Mouse (Mus musculus) forebrain, embryonic 14.5 days (tissue): ENCODE results near the gene Grik5. TPM values are rescaled to one million over a fixed set of nuclear protein-coding genes. Genes with fewer than 3 reads are reported as not detected.

ENCODE experiments used
- ATAC-seq: fragments of 200-750 bp; cut with Nextera tagmentation; 2 replicates; pipeline ENCODE4 v1.8.0; 2017; ENCODE audit warnings: mild to moderate bottlenecking, moderate library complexity
- DNase-seq: peaks from one replicate; pipeline ENCODE4 v3.0.0-alpha.2; 2015; ENCODE audit warnings: low spot score
- H3K27ac ChIP-seq: fragments of 300-500 bp; sonication (generic); 2 replicates; pipeline ENCODE4 v1.5.1; 2014; ENCODE audit warnings: low read depth, mild to moderate bottlenecking, control low read depth, low read length, moderate library complexity
- H3K27me3 ChIP-seq: fragments of 300-500 bp; sonication (generic); replicated peaks from 2 replicates; pipeline ENCODE4 v1.6.1; 2014; ENCODE audit warnings: low read length, control low read depth, mixed read lengths; ENCODE audit not compliant: control insufficient read depth, insufficient read depth
- H3K36me3 ChIP-seq: fragments of 300-500 bp; sonication (generic); 2 replicates; pipeline ENCODE4 v1.6.1; 2014; ENCODE audit warnings: low read length, control low read depth; ENCODE audit not compliant: control insufficient read depth, insufficient read depth
- H3K4me1 ChIP-seq: fragments of 300-500 bp; sonication (generic); 2 replicates; pipeline ENCODE4 v1.6.1; 2014; ENCODE audit warnings: antibody characterized with exemption, low read length, control low read depth; ENCODE audit not compliant: control insufficient read depth, insufficient read depth
- H3K4me2 ChIP-seq: fragments of 300-500 bp; sonication (generic); 2 replicates; pipeline ENCODE4 v1.6.1; 2014; ENCODE audit warnings: mild to moderate bottlenecking, control low read depth, low read length
- H3K4me3 ChIP-seq: fragments of 300-500 bp; sonication (generic); 2 replicates; pipeline ENCODE4 v1.5.1; 2014; ENCODE audit warnings: low read depth, low read length, control low read depth
- H3K9ac ChIP-seq: fragments of 300-500 bp; sonication (generic); 2 replicates; pipeline ENCODE4 v1.6.1; 2014; ENCODE audit warnings: mild to moderate bottlenecking, low read length, control low read depth, moderate library complexity
- H3K9me3 ChIP-seq: fragments of 300-500 bp; sonication (generic); replicated peaks from 2 replicates; pipeline ENCODE4 v1.6.1; 2016; ENCODE audit warnings: low read length, control low read depth, mixed read lengths; ENCODE audit not compliant: control insufficient read depth
- WGBS: fragments of 180-500 bp; shearing (Covaris S2); extraction: QIAGEN DNeasy Blood & Tissue Kit; methylation state at CpG from one replicate; pipeline ENCODE4 v1.1.7; 2014; 5-methylcytosine and 5-hydroxymethylcytosine counted together
- polyA plus RNA-seq: library from polyadenylated mRNA; unstranded; fragments of >200 nt; fragmentation: Nextera tagmentation; extraction: Ambion mirVana; gene quantifications from 2 replicates; pipeline ENCODE4 v1.2.1, GENCODE M21; 2014

Grik5 gene
- polyA plus RNA-seq, 1 experiment from 2014 or later = 11.2 TPM

GRCm38 (mm10) chr7:24974893-24975595 is 97.1 kb downstream of the Grik5 start:
- Histone ChIP-seq H3K27me3 (no peaks in the 10 kb centered on the region), H3K4me2 (no peak overlapping the region), H3K27ac (no peak overlapping the region), H3K4me1 (peaks cover 4% of the 10 kb centered on the region; the same call in 1 of the 2 replicates), H3K4me3 (no peak overlapping the region), H3K9me3 (no peaks in the 10 kb centered on the region), H3K9ac (no peak overlapping the region), H3K36me3 (peaks cover 28% of the 10 kb centered on the region)
- DNase-seq (peak; percentile 79), ATAC-seq (no peak)
- WGBS = 33% methylated on average over 9 of the region's 9 CpGs

GRCm38 (mm10) chr7:24973902-24974301 is 98.2 kb downstream of the Grik5 start:
- H3K4me1 ChIP-seq = peaks cover 4% of the 10 kb centered on the region; the same call in 1 of the 2 replicates
- DNase-seq (no peak), ATAC-seq (no peak)
- no peak overlapping the region for H3K27ac ChIP-seq
- H3K4me2 ChIP-seq = no peak overlapping the region
- 87% methylated on average over 5 of the region's 5 CpGs for WGBS
- H3K27me3 ChIP-seq = no peaks in the 10 kb centered on the region
- H3K9ac ChIP-seq = no peak overlapping the region
- no peak overlapping the region for H3K4me3 ChIP-seq
- peaks cover 21% of the 10 kb centered on the region for H3K36me3 ChIP-seq
- H3K9me3 ChIP-seq = no peaks in the 10 kb centered on the region

DNA sequence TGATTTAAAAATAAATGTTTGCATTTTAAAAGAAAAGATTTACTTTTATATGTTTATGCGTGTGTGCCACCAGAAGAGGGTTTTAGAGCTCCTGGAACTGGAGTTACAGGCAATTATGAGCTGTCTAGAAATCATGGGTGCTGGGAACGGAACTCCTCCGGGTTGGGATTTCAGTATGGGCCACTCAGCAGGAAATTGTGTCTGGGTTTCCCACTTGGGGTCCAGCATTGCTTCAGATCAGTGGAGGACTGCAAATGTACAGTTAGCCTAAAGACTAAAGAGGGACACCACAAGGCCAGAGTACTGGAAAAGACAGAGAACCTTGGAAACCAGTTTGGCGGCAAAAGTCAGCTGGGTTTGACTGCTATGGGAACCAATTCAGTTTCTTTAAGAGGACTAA is 98.9 kb downstream of the Grik5 start:
- 86% methylated on average over 4 of the region's 4 CpGs for WGBS
- H3K4me2 ChIP-seq = no peak overlapping the region
- no peak for DNase-seq
- no peaks in the 10 kb centered on the region for H3K9me3 ChIP-seq
- H3K27ac ChIP-seq = no peak overlapping the region
- H3K9ac ChIP-seq = no peak overlapping the region
- ATAC-seq = no peak
- peaks cover 4% of the 10 kb centered on the region; the same call in 1 of the 2 replicates for H3K4me1 ChIP-seq
- no peak overlapping the region for H3K4me3 ChIP-seq
- peaks cover 14% of the 10 kb centered on the region for H3K36me3 ChIP-seq
- H3K27me3 ChIP-seq = no peaks in the 10 kb centered on the region

- WGBS = under 1% methylated on average over 45 of the region's 45 CpGs
- H3K36me3 ChIP-seq = peaks cover 4% of the 10 kb centered on the region; the same call in 1 of the 2 replicates
- H3K4me1 ChIP-seq = peaks cover 4% of the 10 kb centered on the region; the same call in 1 of the 2 replicates
- peak within 1 kb of the TSS; percentile 63 for H3K4me3 ChIP-seq
- H3K4me2 ChIP-seq = peak within 1 kb of the TSS; percentile 71
- DNase-seq (peak; percentile 99), ATAC-seq (peak; percentile 93)
- peak within 1 kb of the TSS; percentile 74 for H3K9ac ChIP-seq
- peak within 1 kb of the TSS; percentile 49 for H3K27ac ChIP-seq
- no peaks in the 10 kb centered on the region for H3K9me3 ChIP-seq
- H3K27me3 ChIP-seq = no peaks in the 10 kb centered on the region
Observed at GRCm38 (mm10) chr7:24971972-24972893, 99.9 kb downstream of the Grik5 start, which contains the start of gene Rabac1. Rabac1 (minus strand) TSS chr7:24972754.

DNA sequence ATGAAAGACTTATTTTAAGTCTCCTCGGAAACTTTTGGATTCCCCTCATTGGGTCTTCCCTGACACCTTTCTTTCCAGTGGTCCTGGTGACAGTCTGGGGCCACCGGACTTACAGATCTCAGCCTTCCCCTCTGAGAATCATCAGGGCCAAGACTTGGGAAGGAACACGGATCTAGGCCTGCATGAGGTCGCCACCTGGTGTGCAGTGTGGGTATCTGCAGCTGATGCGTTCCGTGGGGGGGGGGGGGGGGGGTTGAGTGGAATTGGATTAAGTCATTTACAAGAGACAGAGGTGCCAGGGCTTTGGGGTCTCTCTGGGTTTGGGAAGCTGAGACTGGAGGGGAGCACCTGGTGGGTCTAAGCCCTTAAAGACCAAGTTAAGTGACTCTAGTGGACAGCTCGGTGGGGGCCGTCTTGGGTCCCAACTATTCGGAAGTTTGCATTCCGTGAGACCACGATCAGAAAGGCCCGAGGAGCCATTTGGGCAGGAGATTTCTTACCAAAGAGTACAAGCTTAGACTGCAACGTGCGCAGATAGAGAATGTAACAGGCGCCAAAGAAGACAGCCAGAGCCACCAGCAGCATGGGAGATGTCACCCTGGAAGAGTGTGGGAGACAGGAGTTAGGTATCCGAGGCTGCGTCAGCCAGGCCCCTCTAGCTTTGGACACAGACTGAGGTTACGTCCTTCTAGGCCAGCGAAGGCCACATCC is 100.7 kb downstream of the Grik5 start:
- 7% methylated on average over 19 of the region's 19 CpGs for WGBS
- Histone ChIP-seq H3K4me1 (peaks cover 4% of the 10 kb centered on the region; the same call in 1 of the 2 replicates), H3K27ac (no peak overlapping the region), H3K9me3 (no peaks in the 10 kb centered on the region), H3K27me3 (no peaks in the 10 kb centered on the region), H3K4me3 (peak overlapping the region; percentile 63), H3K9ac (peak overlapping the region; percentile 74), H3K36me3 (peaks cover 4% of the 10 kb centered on the region; the same call in 1 of the 2 replicates), H3K4me2 (peak overlapping the region; percentile 71)
- no peak; the same call in 1 of the 2 replicates for ATAC-seq
- DNase-seq = peak; percentile 71

DNA sequence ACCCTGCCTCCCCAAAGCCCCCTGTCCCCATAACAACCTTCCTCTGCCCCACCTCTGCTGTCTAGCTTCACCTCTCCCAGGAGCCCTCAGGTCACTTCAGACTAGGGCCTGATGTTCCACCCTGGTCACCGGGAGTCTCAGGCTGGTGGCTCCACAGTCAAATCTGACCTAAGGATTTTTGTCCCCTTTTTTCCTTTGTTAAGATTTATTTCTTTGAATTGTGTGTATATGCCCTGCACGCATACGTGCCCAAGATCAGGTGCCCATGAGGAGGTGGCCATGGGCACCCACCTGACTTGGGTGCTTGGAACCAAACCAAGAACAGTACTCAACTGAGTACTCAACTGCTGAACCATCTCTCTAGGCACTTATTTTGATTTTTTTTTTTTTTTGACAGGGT is 101.8 kb downstream of the Grik5 start:
- WGBS = 97% methylated on average over 3 of the region's 3 CpGs

GRCm38 (mm10) chr7:24969805-24970204 is 102.3 kb downstream of the Grik5 start:
- no peaks in the 10 kb centered on the region for H3K27me3 ChIP-seq
- ATAC-seq (no peak), DNase-seq (peak; percentile 24)
- no peaks in the 10 kb centered on the region for H3K9me3 ChIP-seq
- no peak overlapping the region for H3K4me2 ChIP-seq
- peaks cover 4% of the 10 kb centered on the region; the same call in 1 of the 2 replicates for H3K4me1 ChIP-seq
- H3K36me3 ChIP-seq = peaks cover 4% of the 10 kb centered on the region; the same call in 1 of the 2 replicates
- 69% methylated on average over 12 of the region's 12 CpGs for WGBS
- no peak overlapping the region for H3K9ac ChIP-seq
- no peak overlapping the region for H3K27ac ChIP-seq
- H3K4me3 ChIP-seq = no peak overlapping the region

More for the DNA sequence above, 101.8 kb downstream of the Grik5 start:
- no peak overlapping the region for H3K9ac ChIP-seq
- DNase-seq (no peak), ATAC-seq (no peak)
- peaks cover 4% of the 10 kb centered on the region; the same call in 1 of the 2 replicates for H3K4me1 ChIP-seq
- no peaks in the 10 kb centered on the region for H3K27me3 ChIP-seq
- no peak overlapping the region for H3K4me2 ChIP-seq
- no peak overlapping the region for H3K4me3 ChIP-seq
- peaks cover 4% of the 10 kb centered on the region; the same call in 1 of the 2 replicates for H3K36me3 ChIP-seq
- no peak overlapping the region for H3K27ac ChIP-seq
- H3K9me3 ChIP-seq = no peaks in the 10 kb centered on the region

DNA sequence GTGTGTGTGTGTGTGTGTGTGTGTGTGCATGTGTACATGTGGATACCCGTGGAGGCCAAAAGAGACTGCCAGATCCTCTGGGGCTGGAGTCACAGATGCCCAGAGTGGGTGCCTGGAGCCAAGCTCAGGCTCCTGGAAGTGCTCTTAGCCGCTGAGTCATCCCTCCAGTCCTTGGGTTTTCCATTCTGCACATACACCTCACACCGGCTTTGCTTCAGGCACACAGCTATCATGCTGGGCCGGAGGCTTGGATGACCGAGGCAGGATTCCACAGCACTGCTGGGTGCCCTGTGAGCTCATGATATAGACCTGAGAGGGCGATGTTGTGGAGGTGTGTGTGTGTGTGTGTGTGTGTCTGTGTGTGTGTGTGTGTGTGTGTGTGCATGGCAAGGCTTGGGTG is 103.7 kb downstream of the Grik5 start:
- Histone ChIP-seq H3K27ac (no peak overlapping the region), H3K4me2 (no peak overlapping the region), H3K4me3 (no peak overlapping the region), H3K9me3 (no peaks in the 10 kb centered on the region), H3K27me3 (no peaks in the 10 kb centered on the region), H3K4me1 (peaks cover 4% of the 10 kb centered on the region; the same call in 1 of the 2 replicates), H3K36me3 (peaks cover 4% of the 10 kb centered on the region; the same call in 1 of the 2 replicates), H3K9ac (no peak overlapping the region)
- 73% methylated on average over 6 of the region's 6 CpGs for WGBS
- DNase-seq (no peak), ATAC-seq (no peak)
